Mouse (Mus musculus) megakaryocyte, embryonic 14.5 days (primary cell): ENCODE measurements around the gene Lnx2.

Source experiments
- FLI1 ChIP-seq: IDR thresholded peaks from 2 replicates; pipeline ENCODE4 v1.6.1; 2012; ENCODE audit warnings: low read length, inconsistent platforms, mixed read lengths
- GATA1 ChIP-seq: IDR thresholded peaks from 3 replicates; pipeline ENCODE4 v1.6.1; 2012; ENCODE audit warnings: mixed read lengths, low read length, inconsistent platforms, borderline replicate concordance

GRCm38 (mm10) chr5:147051500-147052308 lies 24.7 kb downstream of the Lnx2 start:
- TF ChIP-seq GATA1 (no peak), FLI1 (no peak)
